ENCODE assay signal across 7 mouse cellular contexts in the genomic region with DNA sequence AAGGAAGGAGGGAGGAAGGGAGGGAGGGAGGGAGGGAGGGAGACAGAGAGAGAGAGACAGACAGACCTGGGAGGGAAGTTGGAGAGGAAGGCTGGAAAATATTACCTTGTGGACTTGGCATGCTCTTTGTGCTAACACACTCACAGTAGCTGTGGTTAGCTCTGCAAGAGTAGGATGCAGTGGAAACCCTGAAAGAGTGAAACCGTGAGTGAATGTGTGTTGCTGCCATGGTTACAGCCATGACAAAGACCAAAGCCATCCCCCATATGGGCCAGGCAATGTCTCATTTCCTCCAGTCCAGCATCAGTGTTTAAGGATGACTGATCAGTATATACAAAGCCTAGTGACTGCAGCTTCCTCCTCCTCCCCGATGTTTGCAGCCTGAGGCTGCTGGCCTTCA. TPM values are rescaled to one million over a fixed set of nuclear protein-coding genes. Genes with fewer than 3 reads are reported as not detected.
DNase-seq lines count a peak whose midpoint lies in the region; ATAC-seq and TF ChIP-seq lines count a peak whose summit lies in the region.

No protein-coding gene starts in this region.

- no peak overlapping the region for H3K9ac ChIP-seq in lung, embryonic 14.5 days
- H3K9ac ChIP-seq in hindbrain, postnatal 0 days (replicated peaks; ENCODE audit: low read length): no peak overlapping the region

- no peak overlapping the region for H3K27ac ChIP-seq in lung, embryonic 14.5 days (ENCODE audit: low read depth)
- H3K27ac ChIP-seq in hindbrain, postnatal 0 days: no peak overlapping the region

- TF ChIP-seq POLR2A in lung, adult 2 months (IDR thresholded peaks at IDR 0.05; ENCODE audit: borderline replicate concordance, extremely low read depth, low read depth, low read length): no peak

- DNase-seq in lung, embryonic 14.5 days: peak; percentile 26
- DNase-seq in lung, adult 2 months: no peak
- DNase-seq in hindbrain, postnatal 0 days (ENCODE audit: low spot score): no peak
- no peak for DNase-seq in layer of hippocampus, postnatal 14 days (ENCODE audit: low spot score in 2 of 2)
- no peak for DNase-seq in gastrocnemius, postnatal 36 days

- 19% methylated on average over 2 of the region's 2 CpGs for WGBS in lung, embryonic 14.5 days
- WGBS in lung, adult 2 months: 2% methylated on average over 2 of the region's 2 CpGs
- WGBS in hindbrain, postnatal 0 days: 8% methylated on average over 2 of the region's 2 CpGs

- 0 out of 2 replicates have a peak overlapping the region, but pooled peaks have one; percentile 10 for H3K4me3 ChIP-seq in lung, embryonic 14.5 days (ENCODE audit: low read depth, low read length)
- H3K4me3 ChIP-seq in lung, adult 2 months (replicated peaks; ENCODE audit: extremely low read depth, low read depth, low read length): no peak overlapping the region
- no peak overlapping the region for H3K4me3 ChIP-seq in hindbrain, postnatal 0 days (ENCODE audit: low read length)

- H3K4me1 ChIP-seq in lung, embryonic 14.5 days (ENCODE audit: insufficient read depth): no peaks in the 10 kb centered on the region
- H3K4me1 ChIP-seq in lung, adult 2 months (ENCODE audit: control insufficient read depth, insufficient read depth, low read length): no peaks in the 10 kb centered on the region
- H3K4me1 ChIP-seq in hindbrain, postnatal 0 days (ENCODE audit: insufficient read depth, low read length): no peaks in the 10 kb centered on the region

- H3K27me3 ChIP-seq in lung, embryonic 14.5 days (ENCODE audit: insufficient read depth, low read length): no peaks in the 10 kb centered on the region
- H3K27me3 ChIP-seq in hindbrain, postnatal 0 days (ENCODE audit: insufficient read depth, low read length): no peaks in the 10 kb centered on the region

- peak; percentile 57 for ATAC-seq in lung, embryonic 14.5 days (ENCODE audit: insufficient read depth)
- ATAC-seq in common myeloid progenitor, adult 5-6 weeks (replicated peaks; ENCODE audit: low read depth, poor library complexity, severe bottlenecking): peak; percentile 82
- 0 out of 2 replicates have a peak, but pooled peaks have one; percentile 32 for ATAC-seq in hindbrain, postnatal 0 days
- peak; percentile 34; the same call in 1 of the 2 replicates for ATAC-seq in monocyte, adult 5-6 weeks (replicated peaks; ENCODE audit: insufficient number of reproducible peaks, low FRiP score, low TSS enrichment, poor library complexity, severe bottlenecking)

- no peaks in the 10 kb centered on the region for H3K36me3 ChIP-seq in lung, embryonic 14.5 days (ENCODE audit: insufficient read depth)
- no peaks in the 10 kb centered on the region for H3K36me3 ChIP-seq in hindbrain, postnatal 0 days (ENCODE audit: insufficient read depth, low read length)

- H3K9me3 ChIP-seq in lung, embryonic 14.5 days (ENCODE audit: low read depth, low read length): no peaks in the 10 kb centered on the region
- 0 out of 2 replicates have a peak, but pooled peaks cover 2% of the 10 kb centered on the region for H3K9me3 ChIP-seq in hindbrain, postnatal 0 days (ENCODE audit: low read length)

- H3K4me2 ChIP-seq in lung, embryonic 14.5 days: 0 out of 2 replicates have a peak overlapping the region, but pooled peaks have one; percentile 14
- H3K4me2 ChIP-seq in hindbrain, postnatal 0 days (ENCODE audit: low read depth, low read length): no peak overlapping the region

- no peak for TF ChIP-seq CTCF in lung, embryonic 14.5 days (IDR thresholded peaks at IDR 0.05; ENCODE audit: low read depth)
- TF ChIP-seq CTCF in lung, adult 2 months (IDR thresholded peaks at IDR 0.05; ENCODE audit: insufficient read depth, low read length): no peak
- TF ChIP-seq CTCF in hindbrain, postnatal 0 days (IDR thresholded peaks at IDR 0.05; ENCODE audit: low read depth): no peak

- intact Hi-C loops in gastrocnemius, postnatal 36 days (cut with DNase I): loop anchor here (5.0 kb wide), 2 partner anchors 130 to 220 kb away; no protein-coding TSS in a partner anchor

RNA-seq across cellular contexts. Expression of gene Spink2, which starts 6.5 kb away (rescaled TPM):
- 0.32 and 1.3 TPM in 2 replicates for polyA plus RNA-seq in lung, embryonic 14.5 days (2014; fragmentation: Nextera tagmentation; extraction: Ambion mirVana)
- 2.4 and 3.5 TPM in 2 replicates for polyA plus RNA-seq in lung, adult 2 months (2012; rRNA removed)
- not detected in 2 replicates for total RNA-seq in common myeloid progenitor, adult 5-6 weeks (2017)
- total RNA-seq in hindbrain, postnatal 0 days (2014; rRNA removed): not detected in 2 replicates
- polyA plus RNA-seq in hindbrain, postnatal 0 days (2015; fragmentation: Nextera tagmentation; extraction: Ambion mirVana): 0.26 and 0.61 TPM in 2 replicates
- total RNA-seq in monocyte, adult 5-6 weeks (2017): not detected in 3 replicates
- not detected for total RNA-seq in layer of hippocampus, postnatal 14 days (2021)
- total RNA-seq in gastrocnemius, postnatal 36 days (2021): not detected

RNA-seq across cellular contexts. Expression of gene Rest, which starts 47.6 kb away (rescaled TPM):
- 42.6 and 43.5 TPM in 2 replicates for polyA plus RNA-seq in lung, embryonic 14.5 days (2014; fragmentation: Nextera tagmentation; extraction: Ambion mirVana)
- polyA plus RNA-seq in lung, adult 2 months (2012; rRNA removed): 6.7 and 7.3 TPM in 2 replicates
- 49.7 and 61.6 TPM in 2 replicates for total RNA-seq in common myeloid progenitor, adult 5-6 weeks (2017)
- total RNA-seq in hindbrain, postnatal 0 days (2014; rRNA removed): 9.0 and 9.1 TPM in 2 replicates
- polyA plus RNA-seq in hindbrain, postnatal 0 days (2015; fragmentation: Nextera tagmentation; extraction: Ambion mirVana): 4.1 and 4.4 TPM in 2 replicates
- total RNA-seq in monocyte, adult 5-6 weeks (2017): 39.7 to 45.8 TPM (median 40.3 TPM) in 3 replicates
- total RNA-seq in layer of hippocampus, postnatal 14 days (2021): 1 to 10 TPM; 5.2 to 5.5 TPM
- 1 to 10 TPM; 7.1 to 8.4 TPM for total RNA-seq in gastrocnemius, postnatal 36 days (2021)

Comparison
In these comparisons a context has a peak if more than half of its experiments do, and no peak if none do; other contexts are left out.
1. ATAC-seq: peak in every context shown above with its lines; median percentile 82 in common myeloid progenitor, adult 5-6 weeks; 57 in lung, embryonic 14.5 days; 34 in monocyte, adult 5-6 weeks; 32 in hindbrain, postnatal 0 days.